ENCODE assay signal across 18 mouse cellular contexts in the genomic region with DNA sequence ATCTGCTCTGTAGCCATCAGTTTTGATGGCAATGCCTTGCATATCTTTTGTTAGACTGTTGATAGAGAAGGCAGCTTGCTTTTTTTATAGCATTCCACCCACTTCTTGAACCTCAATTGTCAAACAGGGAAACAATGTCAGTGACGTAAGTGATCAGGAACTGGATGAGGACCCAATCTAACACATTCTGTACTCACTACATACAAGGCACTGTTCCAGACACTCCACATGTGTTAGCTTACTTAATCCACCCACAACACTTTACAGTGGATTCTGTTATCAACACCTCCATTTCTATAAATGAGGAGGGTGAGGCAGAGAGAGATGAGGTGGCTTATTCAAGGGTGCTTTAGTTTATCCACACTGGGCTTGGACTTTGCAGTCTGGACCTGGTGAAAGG.
A peak's percentile ranks its signal among the peaks of the same experiment; 100 is the strongest.
DNase-seq lines count a peak whose midpoint lies in the region; ATAC-seq lines count a peak whose summit lies in the region.
"Had no signal": no experiment of that assay in that cellular context is flagged by ENCODE, and none has a peak within 500 bp of the region (broad histone marks: within the 10 kb centered on the region; RNA-seq: fewer than 3 reads in every experiment).

No protein-coding gene starts in this region.

- ATAC-seq in frontal cortex, adult (ENCODE audit: low TSS enrichment), result peak; percentile 68
- ATAC-seq: lung, postnatal 0 days had no signal

- intact Hi-C loops in left cerebral cortex, postnatal 10 days (cut with DNase I), result no loop called here
- intact Hi-C loops in heart, postnatal 36 days (cut with DNase I), result no loop called here

- DNase-seq in frontal cortex, postnatal 14 days (ENCODE audit: low spot score in 2 of 2), result no peak
- peak; percentile 33 for DNase-seq in left cerebral cortex, adult 11 months (ENCODE audit: low spot score)
- no peak for DNase-seq in left cerebral cortex, postnatal 10 days (ENCODE audit: extremely low spot score in 1 of 2, low spot score in 2 of 2)
- DNase-seq in layer of hippocampus, adult 8-10 months (ENCODE audit: low spot score in 2 of 2), result peak; percentile 43 to 62
- peak; percentile 79 for DNase-seq in telencephalon, adult 2 months (ENCODE audit: low read depth, low spot score)
- DNase-seq in heart, postnatal 36 days, result no peak
- DNase-seq: adrenal gland, postnatal 25 days; B cell, adult 2 months; cerebellum, adult 18-20 months; cerebellum, postnatal 36 days; heart, postnatal 10 days; kidney, adult 18-20 months; kidney, postnatal 14 days; liver; right cerebral cortex, postnatal 25 days; thymus, adult 2 months had no signal

Comparison
In these comparisons a context has a peak if more than half of its experiments do, and no peak if none do; other contexts are left out.
1. DNase-seq: peak in left cerebral cortex, adult 11 months (single experiment), layer of hippocampus, adult 8-10 months (2 of 2) and telencephalon, adult 2 months (single experiment); none in frontal cortex, postnatal 14 days (0 of 2), left cerebral cortex, postnatal 10 days (0 of 2) and heart, postnatal 36 days (0 of 2).